Comparison of ENCODE assay signal across 13 mouse cellular contexts in the genomic region with DNA sequence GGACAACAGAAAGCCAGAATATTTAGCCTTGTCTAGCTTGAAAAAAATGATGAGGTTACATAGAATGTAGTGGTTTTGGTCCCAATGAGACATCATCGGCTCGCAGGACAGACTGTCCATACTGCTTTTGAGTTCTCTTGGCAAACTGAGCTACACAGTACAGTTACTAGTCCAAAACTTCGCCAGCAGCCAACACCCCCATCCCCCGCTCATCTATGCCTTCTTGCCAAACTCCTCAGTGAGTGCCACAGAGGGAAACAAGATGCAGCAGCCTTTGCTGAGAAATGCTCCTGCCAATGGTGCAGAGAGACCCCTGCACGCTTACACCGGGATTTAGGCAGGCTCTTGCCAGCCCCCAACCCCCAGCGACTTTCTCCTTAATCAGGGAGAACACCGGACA. TPM values are rescaled to one million over a fixed set of nuclear protein-coding genes. Genes with fewer than 3 reads are reported as not detected.
A peak's percentile ranks its signal among the peaks of the same experiment; 100 is the strongest.
DNase-seq lines count a peak whose midpoint lies in the region; ATAC-seq lines count a peak whose summit lies in the region.
"Had no signal": no experiment of that assay in that cellular context is flagged by ENCODE, and none has a peak within 500 bp of the region (broad histone marks: within the 10 kb centered on the region; RNA-seq: fewer than 3 reads in every experiment).

No protein-coding gene starts in this region.

- peak overlapping the region; percentile 34 for H3K27ac ChIP-seq in hindbrain, embryonic 16.5 days (ENCODE audit: low read depth, low read length)
- H3K27ac ChIP-seq in hindbrain, embryonic 12.5 days: no peak overlapping the region
- peak overlapping the region; percentile 28; the same call in 1 of the 2 replicates for H3K27ac ChIP-seq in neural tube, embryonic 13.5 days (replicated peaks)
- H3K27ac ChIP-seq in neural tube, embryonic 15.5 days (replicated peaks): no peak overlapping the region
- H3K27ac ChIP-seq: embryonic facial prominence, embryonic 15.5 days; limb, embryonic 13.5 days; midbrain, embryonic 12.5 days had no signal

- WGBS in hindbrain, embryonic 16.5 days: 74% methylated on average over 8 of the region's 8 CpGs
- 87% methylated on average over 8 of the region's 8 CpGs for WGBS in hindbrain, embryonic 12.5 days
- 88% methylated on average over 8 of the region's 8 CpGs for WGBS in neural tube, embryonic 13.5 days
- 73% methylated on average over 8 of the region's 8 CpGs for WGBS in neural tube, embryonic 15.5 days

- H3K36me3 ChIP-seq in hindbrain, embryonic 16.5 days (ENCODE audit: control insufficient read depth, insufficient read depth, low read length): no peaks in the 10 kb centered on the region
- H3K36me3 ChIP-seq in hindbrain, embryonic 12.5 days: peaks cover 16% of the 10 kb centered on the region
- H3K36me3 ChIP-seq in neural tube, embryonic 13.5 days: peaks cover 23% of the 10 kb centered on the region
- H3K36me3 ChIP-seq in neural tube, embryonic 15.5 days: no peaks in the 10 kb centered on the region

- DNase-seq in adrenal gland, postnatal 10 days: peak; percentile 24
- DNase-seq in adrenal gland, adult 2 months: no peak
- DNase-seq in neural tube, embryonic 10.5 days (ENCODE audit: extremely low spot score, low spot score): no peak
- DNase-seq in testis, postnatal 14 days (ENCODE audit: low spot score): no peak
- DNase-seq: adrenal gland, postnatal 25 days; kidney, postnatal 10 days had no signal

- no peaks in the 10 kb centered on the region for H3K9me3 ChIP-seq in hindbrain, embryonic 16.5 days (ENCODE audit: control insufficient read depth, low read length)
- H3K9me3 ChIP-seq in hindbrain, embryonic 12.5 days (replicated peaks): no peaks in the 10 kb centered on the region
- H3K9me3 ChIP-seq in neural tube, embryonic 13.5 days: no peaks in the 10 kb centered on the region
- H3K9me3 ChIP-seq in neural tube, embryonic 15.5 days (replicated peaks): no peaks in the 10 kb centered on the region
- H3K9me3 ChIP-seq: embryonic facial prominence, embryonic 15.5 days; limb, embryonic 13.5 days; midbrain, embryonic 12.5 days had no signal

- no peaks in the 10 kb centered on the region for H3K27me3 ChIP-seq in hindbrain, embryonic 16.5 days (replicated peaks; ENCODE audit: control insufficient read depth, insufficient read depth, low read length)
- H3K27me3 ChIP-seq in hindbrain, embryonic 12.5 days: no peaks in the 10 kb centered on the region
- H3K27me3 ChIP-seq in neural tube, embryonic 13.5 days: no peaks in the 10 kb centered on the region
- H3K27me3 ChIP-seq in neural tube, embryonic 15.5 days (replicated peaks): no peaks in the 10 kb centered on the region
- H3K27me3 ChIP-seq: embryonic facial prominence, embryonic 15.5 days; limb, embryonic 13.5 days; midbrain, embryonic 12.5 days had no signal

- peaks cover 47% of the 10 kb centered on the region for H3K4me1 ChIP-seq in hindbrain, embryonic 16.5 days (ENCODE audit: control insufficient read depth, insufficient read depth, low read depth, low read length)
- peaks cover 61% of the 10 kb centered on the region for H3K4me1 ChIP-seq in hindbrain, embryonic 12.5 days
- peaks cover 93% of the 10 kb centered on the region for H3K4me1 ChIP-seq in neural tube, embryonic 13.5 days (replicated peaks)
- peaks cover 71% of the 10 kb centered on the region for H3K4me1 ChIP-seq in neural tube, embryonic 15.5 days
- H3K4me1 ChIP-seq: embryonic facial prominence, embryonic 15.5 days had no signal

- peak; percentile 25; the same call in 1 of the 2 replicates for ATAC-seq in hindbrain, embryonic 16.5 days
- ATAC-seq in hindbrain, embryonic 12.5 days (ENCODE audit: low FRiP score): no peak
- no peak for ATAC-seq in neural tube, embryonic 13.5 days (ENCODE audit: low read depth)
- ATAC-seq in neural tube, embryonic 15.5 days (ENCODE audit: low FRiP score): 0 out of 2 replicates have a peak, but pooled peaks have one; percentile 16

- no peak overlapping the region for H3K9ac ChIP-seq in hindbrain, embryonic 16.5 days (ENCODE audit: low read depth, low read length)
- H3K9ac ChIP-seq in hindbrain, embryonic 12.5 days: no peak overlapping the region
- H3K9ac ChIP-seq in neural tube, embryonic 13.5 days: no peak overlapping the region
- H3K9ac ChIP-seq in neural tube, embryonic 15.5 days (replicated peaks): no peak overlapping the region
- H3K9ac ChIP-seq: embryonic facial prominence, embryonic 15.5 days; limb, embryonic 13.5 days; midbrain, embryonic 12.5 days had no signal

- H3K4me2 ChIP-seq in hindbrain, embryonic 16.5 days (ENCODE audit: low read length): no peak overlapping the region
- no peak overlapping the region for H3K4me2 ChIP-seq in hindbrain, embryonic 12.5 days (replicated peaks)
- no peak overlapping the region for H3K4me2 ChIP-seq in neural tube, embryonic 13.5 days
- H3K4me2 ChIP-seq in neural tube, embryonic 15.5 days: no peak overlapping the region
- H3K4me2 ChIP-seq: embryonic facial prominence, embryonic 15.5 days; limb, embryonic 13.5 days; midbrain, embryonic 12.5 days had no signal

- no peak overlapping the region for H3K4me3 ChIP-seq in hindbrain, embryonic 16.5 days (ENCODE audit: low read length)
- H3K4me3 ChIP-seq in hindbrain, embryonic 12.5 days: no peak overlapping the region
- no peak overlapping the region for H3K4me3 ChIP-seq in neural tube, embryonic 13.5 days
- no peak overlapping the region for H3K4me3 ChIP-seq in neural tube, embryonic 15.5 days (replicated peaks)
- H3K4me3 ChIP-seq: embryonic facial prominence, embryonic 15.5 days; limb, embryonic 13.5 days; midbrain, embryonic 12.5 days had no signal

RNA-seq across cellular contexts. Expression of gene Basp1, which starts 34.9 kb away (rescaled TPM):
- 10 to 100 TPM; 17.6 to 29.6 TPM for total RNA-seq in adrenal gland, postnatal 10 days (2021)
- 1 to 10 TPM; 6.6 to 8.1 TPM for total RNA-seq in adrenal gland, adult 2 months (2021)
- polyA plus RNA-seq in adrenal gland, adult 2 months (2012; rRNA removed): 2.4 and 4.2 TPM in 2 replicates
- polyA plus RNA-seq in hindbrain, embryonic 16.5 days (2015; fragmentation: Nextera tagmentation; extraction: Ambion mirVana): 148 and 150 TPM in 2 replicates
- polyA plus RNA-seq in hindbrain, embryonic 12.5 days (2016; fragmentation: Nextera tagmentation; extraction: Ambion mirVana): 381 and 469 TPM in 2 replicates
- 311 and 351 TPM in 2 replicates for polyA plus RNA-seq in neural tube, embryonic 13.5 days (2015; fragmentation: Nextera tagmentation; extraction: Ambion mirVana)
- polyA plus RNA-seq in neural tube, embryonic 15.5 days (2015; fragmentation: Nextera tagmentation; extraction: Ambion mirVana): 215 and 360 TPM in 2 replicates

Comparison
In these comparisons a context has a peak if more than half of its experiments do, and no peak if none do; other contexts are left out.
1. ATAC-seq: peak in hindbrain, embryonic 16.5 days (single experiment) and neural tube, embryonic 15.5 days (single experiment); none in hindbrain, embryonic 12.5 days (single experiment) and neural tube, embryonic 13.5 days (single experiment).
2. H3K27ac ChIP-seq: peak in hindbrain, embryonic 16.5 days (single experiment) and neural tube, embryonic 13.5 days (single experiment); none in hindbrain, embryonic 12.5 days (single experiment) and neural tube, embryonic 15.5 days (single experiment).
3. RNA of gene Basp1, which starts 34.9 kb away (polyA plus RNA-seq): 381 to 469 TPM in hindbrain, embryonic 12.5 days, 215 to 360 TPM in neural tube, embryonic 15.5 days, 311 to 351 TPM in neural tube, embryonic 13.5 days and 148 to 150 TPM in hindbrain, embryonic 16.5 days; 2.4 to 4.2 TPM in adrenal gland, adult 2 months; every median in the first group is over 10 times any median in the second.